Mouse (Mus musculus) neutrophil, adult 5-6 weeks (primary cell): Measurements from ENCODE around the gene Trim47. TPM values are rescaled to one million over a fixed set of nuclear protein-coding genes. Genes with fewer than 3 reads are reported as not detected.

ENCODE experiments used
- ATAC-seq: fragments of 151-379, 151-347 bp; 2 replicates; pipeline ENCODE4 v1.8.0; 2017; ENCODE audit warnings: mild to moderate bottlenecking, moderate TSS enrichment; ENCODE audit not compliant: insufficient number of reproducible peaks, poor library complexity, low FRiP score, severe bottlenecking; ENCODE audit errors: extremely low read depth
- total RNA-seq: library from RNA; stranded (forward); fragments of 200-1000 nt; gene quantifications from 2 replicates; pipeline ENCODE4 v1.2.3, GENCODE M21; 2017

The Trim47 gene
- total RNA-seq, 1 experiment from 2014 or later: 0.23 TPM

- no peak for ATAC-seq
Measured at GRCm38 (mm10) chr11:116076266-116076540, 50.8 kb downstream of the Trim47 start.

GRCm38 (mm10) chr11:116075539-116076265 lies 51.3 kb downstream of the Trim47 start:
- no peak for ATAC-seq

- ATAC-seq: no peak
Measured at GRCm38 (mm10) chr11:116074436-116074991, 52.5 kb downstream of the Trim47 start.

- ATAC-seq: no peak
Measured at GRCm38 (mm10) chr11:116072608-116073007, 54.4 kb downstream of the Trim47 start.

GRCm38 (mm10) chr11:116071510-116071909 lies 55.5 kb downstream of the Trim47 start:
- no peak for ATAC-seq

GRCm38 (mm10) chr11:116065345-116065744 lies 61.7 kb downstream of the Trim47 start:
- ATAC-seq: no peak

GRCm38 (mm10) chr11:116064187-116064867 lies 62.7 kb downstream of the Trim47 start:
- ATAC-seq: no peak

GRCm38 (mm10) chr11:116063562-116063961 lies 63.4 kb downstream of the Trim47 start:
- ATAC-seq: no peak

GRCm38 (mm10) chr11:116062521-116062920 lies 64.5 kb downstream of the Trim47 start:
- ATAC-seq: no peak

GRCm38 (mm10) chr11:116061641-116062415 lies 65.2 kb downstream of the Trim47 start:
- ATAC-seq: no peak

GRCm38 (mm10) chr11:116060596-116060995 lies 66.4 kb downstream of the Trim47 start:
- ATAC-seq: no peak

GRCm38 (mm10) chr11:116059691-116060025 lies 67.4 kb downstream of the Trim47 start:
- ATAC-seq: no peak

- ATAC-seq: no peak
Measured at GRCm38 (mm10) chr11:116058868-116059690, 67.9 kb downstream of the Trim47 start.

- no peak for ATAC-seq
Measured at GRCm38 (mm10) chr11:116058022-116058614, 68.9 kb downstream of the Trim47 start.

- ATAC-seq: no peak
Measured at GRCm38 (mm10) chr11:116057237-116057881, 69.7 kb downstream of the Trim47 start.

- no peak for ATAC-seq
Measured at GRCm38 (mm10) chr11:116055873-116056272, 71.1 kb downstream of the Trim47 start.
